Mouse (Mus musculus) liver, postnatal 0 days (tissue): ENCODE data around the gene Nkiras2. TPM values are rescaled to one million over a fixed set of nuclear protein-coding genes. Genes with fewer than 3 reads are reported as not detected.
"Not testable (repeated sequence)": the region's sequence is repeated elsewhere in the genome, so short reads cannot be mapped to it uniquely, and the experiment has no call there.

Experiments
- ATAC-seq: fragments of 200-750 bp; cut with Nextera tagmentation; 2 replicates; pipeline ENCODE4 v1.8.0; 2017; ENCODE audit warnings: mild to moderate bottlenecking, moderate library complexity
- DNase-seq: peaks from one replicate; pipeline ENCODE4 v3.0.0-alpha.2; 2016
- H3K27ac ChIP-seq: fragments of 300-500 bp; sonication (generic); 2 replicates; pipeline ENCODE4 v1.5.1; 2014; ENCODE audit warnings: antibody characterized with exemption, moderate library complexity, mild to moderate bottlenecking, low read depth
- H3K27me3 ChIP-seq: fragments of 300-500 bp; sonication (generic); 2 replicates; pipeline ENCODE4 v1.6.1; 2014; ENCODE audit warnings: low read length, control low read depth, mixed read lengths; ENCODE audit not compliant: insufficient read depth
- H3K36me3 ChIP-seq: fragments of 300-500 bp; sonication (generic); replicated peaks from 2 replicates; pipeline ENCODE4 v1.6.1; 2014; ENCODE audit warnings: mild to moderate bottlenecking, control low read depth, low read length, moderate library complexity, mixed read lengths; ENCODE audit not compliant: insufficient read depth
- H3K4me1 ChIP-seq: fragments of 300-500 bp; sonication (generic); 2 replicates; pipeline ENCODE4 v1.6.1; 2014; ENCODE audit warnings: antibody characterized with exemption, mild to moderate bottlenecking, control low read depth; ENCODE audit not compliant: insufficient read depth
- H3K4me2 ChIP-seq: fragments of 300-500 bp; sonication (generic); 2 replicates; pipeline ENCODE4 v1.6.1; 2014; ENCODE audit warnings: low read depth, mild to moderate bottlenecking, low read length, moderate library complexity, mixed read lengths
- H3K4me3 ChIP-seq: fragments of 300-500 bp; sonication (generic); 2 replicates; pipeline ENCODE4 v1.5.1; 2014; ENCODE audit warnings: low read depth, low read length
- H3K9ac ChIP-seq: fragments of 300-500 bp; sonication (generic); replicated peaks from 2 replicates; pipeline ENCODE4 v1.6.1; 2014; ENCODE audit warnings: mild to moderate bottlenecking, moderate library complexity
- H3K9me3 ChIP-seq: fragments of 300-500 bp; sonication (generic); 2 replicates; pipeline ENCODE4 v1.6.1; 2016; ENCODE audit warnings: mild to moderate bottlenecking, control low read depth, low read length, mixed read lengths
- CTCF ChIP-seq: sonication (generic); IDR thresholded peaks from 2 replicates; pipeline ENCODE4 v1.5.1; 2016; ENCODE audit warnings: antibody characterized with exemption, low read depth
- EP300 ChIP-seq: IDR thresholded peaks from 2 replicates; pipeline ENCODE4 v1.6.1; 2016; ENCODE audit warnings: antibody characterized with exemption, low read depth, mild to moderate bottlenecking
- WGBS: fragments of 180-500 bp; shearing (Covaris S2); extraction: QIAGEN DNeasy Blood & Tissue Kit; methylation state at CpG from one replicate; pipeline ENCODE4 v1.1.7; 2014; ENCODE audit not compliant: insufficient replicate concordance; 5-methylcytosine and 5-hydroxymethylcytosine counted together
- polyA plus RNA-seq: library from polyadenylated mRNA; unstranded; fragments of >200 nt; fragmentation: Nextera tagmentation; extraction: Ambion mirVana; gene quantifications from 2 replicates; pipeline ENCODE4 v1.2.1, GENCODE M21; 2015

The Nkiras2 gene
- polyA plus RNA-seq, 1 experiment from 2014 or later, result 19.2 TPM

- peak overlapping the region; percentile 74 for H3K4me3 ChIP-seq
- peaks cover 19% of the 10 kb centered on the region for H3K4me1 ChIP-seq
- ATAC-seq, result peak; percentile 4; the same call in 1 of the 2 replicates
- peaks cover 7% of the 10 kb centered on the region for H3K36me3 ChIP-seq
- no peak for TF ChIP-seq CTCF
- TF ChIP-seq EP300, result no peak
- peak overlapping the region; percentile 81 for H3K4me2 ChIP-seq
- no peaks in the 10 kb centered on the region for H3K27me3 ChIP-seq
- 32% methylated on average over 2 of the region's 2 CpGs for WGBS
- DNase-seq, result no peak
- H3K27ac ChIP-seq, result peak overlapping the region; percentile 75
- H3K9ac ChIP-seq, result peak overlapping the region; percentile 63
- no peaks in the 10 kb centered on the region for H3K9me3 ChIP-seq
These were observed 43.6 kb upstream of the Nkiras2 start for GRCm38 (mm10) chr11:100575484-100575855.

GRCm38 (mm10) chr11:100576256-100576655 lies 42.8 kb upstream of the Nkiras2 start:
- DNase-seq, result no peak
- no peaks in the 10 kb centered on the region for H3K9me3 ChIP-seq
- H3K27me3 ChIP-seq, result no peaks in the 10 kb centered on the region
- ATAC-seq, result no peak
- WGBS, result 76% methylated on average over 21 of the region's 21 CpGs
- H3K4me3 ChIP-seq, result no peak overlapping the region
- no peak overlapping the region for H3K27ac ChIP-seq
- H3K4me2 ChIP-seq, result peak overlapping the region; percentile 81
- H3K4me1 ChIP-seq, result peaks cover 11% of the 10 kb centered on the region
- no peak overlapping the region for H3K9ac ChIP-seq
- no peak for TF ChIP-seq EP300
- TF ChIP-seq CTCF, result no peak
- peaks cover 12% of the 10 kb centered on the region for H3K36me3 ChIP-seq

GRCm38 (mm10) chr11:100577852-100578599 lies 41.0 kb upstream of the Nkiras2 start:
- no peak for DNase-seq
- 73% methylated on average over 8 of the region's 8 CpGs for WGBS
- no peak overlapping the region for H3K9ac ChIP-seq

GRCm38 (mm10) chr11:100579116-100579799 lies 39.8 kb upstream of the Nkiras2 start:
- peaks cover 7% of the 10 kb centered on the region; the same call in 1 of the 2 replicates for H3K4me1 ChIP-seq
- peaks cover 39% of the 10 kb centered on the region for H3K36me3 ChIP-seq
- TF ChIP-seq CTCF, result no peak
- no peak for TF ChIP-seq EP300
- H3K27ac ChIP-seq, result no peak overlapping the region
- H3K4me3 ChIP-seq, result no peak overlapping the region
- ATAC-seq (no peak), DNase-seq (no peak)
- H3K27me3 ChIP-seq, result no peaks in the 10 kb centered on the region
- 88% methylated on average over 9 of the region's 9 CpGs for WGBS
- no peak overlapping the region for H3K9ac ChIP-seq
- no peaks in the 10 kb centered on the region for H3K9me3 ChIP-seq
- H3K4me2 ChIP-seq, result no peak overlapping the region

More at GRCm38 (mm10) chr11:100577852-100578599, 41.0 kb upstream of the Nkiras2 start:
- H3K27ac ChIP-seq, result no peak overlapping the region
- H3K4me3 ChIP-seq, result no peak overlapping the region
- H3K36me3 ChIP-seq, result peaks cover 27% of the 10 kb centered on the region
- no peak for ATAC-seq
- H3K9me3 ChIP-seq, result no peaks in the 10 kb centered on the region
- TF ChIP-seq EP300 (no peak), CTCF (no peak)
- no peaks in the 10 kb centered on the region for H3K27me3 ChIP-seq
- peaks cover 7% of the 10 kb centered on the region; the same call in 1 of the 2 replicates for H3K4me1 ChIP-seq
- peak overlapping the region; percentile 81; the same call in 1 of the 2 replicates for H3K4me2 ChIP-seq

GRCm38 (mm10) chr11:100580275-100580674 lies 38.8 kb upstream of the Nkiras2 start:
- TF ChIP-seq CTCF (no peak), EP300 (no peak)
- no peaks in the 10 kb centered on the region for H3K27me3 ChIP-seq
- H3K4me3 ChIP-seq, result no peak overlapping the region
- DNase-seq (no peak), ATAC-seq (no peak)
- H3K9ac ChIP-seq, result no peak overlapping the region
- H3K36me3 ChIP-seq, result peaks cover 49% of the 10 kb centered on the region
- peaks cover 7% of the 10 kb centered on the region; the same call in 1 of the 2 replicates for H3K4me1 ChIP-seq
- WGBS, result 82% methylated on average over 13 of the region's 13 CpGs
- no peak overlapping the region for H3K4me2 ChIP-seq
- no peaks in the 10 kb centered on the region for H3K9me3 ChIP-seq
- H3K27ac ChIP-seq, result no peak overlapping the region

- DNase-seq (peak; percentile 48), ATAC-seq (peak; percentile 52)
- H3K27ac ChIP-seq, result no peak overlapping the region
- no peak overlapping the region for H3K9ac ChIP-seq
- H3K27me3 ChIP-seq, result no peaks in the 10 kb centered on the region
- no peaks in the 10 kb centered on the region for H3K4me1 ChIP-seq
- H3K4me3 ChIP-seq, result no peak overlapping the region
- no peak overlapping the region for H3K4me2 ChIP-seq
- no peak for TF ChIP-seq CTCF
- no peak for TF ChIP-seq EP300
- H3K36me3 ChIP-seq, result peaks cover 62% of the 10 kb centered on the region
- 57% methylated on average over 4 of the region's 4 CpGs for WGBS
- H3K9me3 ChIP-seq, result no peaks in the 10 kb centered on the region
These were observed 37.3 kb upstream of the Nkiras2 start for GRCm38 (mm10) chr11:100581756-100582155.

GRCm38 (mm10) chr11:100582413-100582812 lies 36.6 kb upstream of the Nkiras2 start:
- not testable (repeated sequence) for H3K9me3 ChIP-seq, H3K27me3 ChIP-seq, DNase-seq, ATAC-seq, H3K4me2 ChIP-seq, H3K9ac ChIP-seq, H3K4me1 ChIP-seq, H3K4me3 ChIP-seq
- WGBS, result 93% methylated on average over 1 of the region's 1 CpGs
- peaks cover 68% of the 10 kb centered on the region for H3K36me3 ChIP-seq
- H3K27ac ChIP-seq, result 0 out of 2 replicates have a peak overlapping the region, but pooled peaks have one; percentile 0
